20 mouse cellular contexts compared by ENCODE assay signal in genomic region chr5:144917172-144917571, GRCm38 (mm10).
"Had no signal": no experiment of that assay in that cellular context is flagged by ENCODE, and none has a peak within 500 bp of the region (broad histone marks: within the 10 kb centered on the region; RNA-seq: fewer than 3 reads in every experiment).

No protein-coding gene starts in this region.

- DNase-seq: liver; liver, embryonic 13.5 days; liver, postnatal 0 days; lung, embryonic 14.5 days; midbrain, embryonic 14.5 days; retina, postnatal 1 day; right cerebral cortex, adult 18-20 months; right cerebral cortex, postnatal 14 days; thymus, adult 18-20 months; thymus, postnatal 14 days; thymus, postnatal 36 days had no signal

- H3K27ac ChIP-seq: liver, embryonic 13.5 days; liver, embryonic 15.5 days; midbrain, embryonic 10.5 days; midbrain, embryonic 12.5 days; neural tube, embryonic 13.5 days; neural tube, embryonic 15.5 days; stomach, embryonic 15.5 days had no signal

- H3K27me3 ChIP-seq: liver, embryonic 13.5 days; liver, embryonic 15.5 days; midbrain, embryonic 12.5 days; neural tube, embryonic 13.5 days; neural tube, embryonic 15.5 days; stomach, embryonic 15.5 days had no signal

- H3K9me3 ChIP-seq: liver, embryonic 13.5 days; liver, embryonic 15.5 days; midbrain, embryonic 10.5 days; midbrain, embryonic 12.5 days; neural tube, embryonic 13.5 days; neural tube, embryonic 15.5 days; stomach, embryonic 15.5 days had no signal

- H3K4me2 ChIP-seq: liver, embryonic 11.5 days; liver, embryonic 13.5 days; liver, embryonic 15.5 days; lung, embryonic 14.5 days; midbrain, embryonic 12.5 days; neural tube, embryonic 13.5 days; neural tube, embryonic 15.5 days; stomach, embryonic 15.5 days had no signal

- H3K36me3 ChIP-seq: liver, embryonic 13.5 days; liver, embryonic 15.5 days; midbrain, embryonic 10.5 days; midbrain, embryonic 12.5 days; neural tube, embryonic 13.5 days; neural tube, embryonic 15.5 days; stomach, embryonic 15.5 days had no signal

- H3K4me3 ChIP-seq: liver, embryonic 13.5 days; liver, embryonic 15.5 days; midbrain, embryonic 10.5 days; midbrain, embryonic 12.5 days; myocyte; neural tube, embryonic 13.5 days; neural tube, embryonic 15.5 days; stomach, embryonic 15.5 days had no signal

- H3K9ac ChIP-seq: liver, embryonic 13.5 days; liver, embryonic 15.5 days; liver, postnatal 0 days; lung, embryonic 14.5 days; midbrain, embryonic 12.5 days; neural tube, embryonic 13.5 days; neural tube, embryonic 15.5 days; stomach, embryonic 15.5 days had no signal

- ATAC-seq: liver, postnatal 0 days; midbrain, embryonic 16.5 days had no signal
